In genomic region chr5:71095725-71096607, GRCm38 (mm10) we compare ENCODE assay signal across 8 mouse cellular contexts. TPM values are rescaled to one million over a fixed set of nuclear protein-coding genes. Genes with fewer than 3 reads are reported as not detected.
DNase-seq lines count a peak whose midpoint lies in the region; ATAC-seq and TF ChIP-seq lines count a peak whose summit lies in the region.

Gene Gabra2 (minus strand): TSS chr5:71095849.

- H3K9ac ChIP-seq in hindbrain, embryonic 12.5 days = peak within 1 kb of the TSS; percentile 79
- peak within 1 kb of the TSS; percentile 87 for H3K9ac ChIP-seq in midbrain, embryonic 15.5 days

- H3K4me2 ChIP-seq in hindbrain, embryonic 12.5 days (replicated peaks) = peak within 1 kb of the TSS; percentile 89
- H3K4me2 ChIP-seq in midbrain, embryonic 15.5 days = peak within 1 kb of the TSS; percentile 66

- peak; percentile 75 for DNase-seq in heart, embryonic 10.5 days (ENCODE audit: low spot score)
- no peak for DNase-seq in heart, adult 18-20 months
- peak; percentile 46 for DNase-seq in R1 (ENCODE audit: low read depth, low spot score)
- DNase-seq in embryo, embryonic 11.5 days (ENCODE audit: low read depth, low spot score) = peak; percentile 24
- DNase-seq in left cerebral cortex, adult 2 months (ENCODE audit: extremely low spot score in 1 of 2, low spot score in 2 of 2) = peak; percentile 79 to 81

- no peaks in the 10 kb centered on the region for H3K9me3 ChIP-seq in heart, embryonic 10.5 days
- H3K9me3 ChIP-seq in hindbrain, embryonic 12.5 days (replicated peaks) = no peaks in the 10 kb centered on the region
- no peaks in the 10 kb centered on the region for H3K9me3 ChIP-seq in midbrain, embryonic 15.5 days

- H3K36me3 ChIP-seq in heart, embryonic 10.5 days = no peaks in the 10 kb centered on the region
- H3K36me3 ChIP-seq in hindbrain, embryonic 12.5 days = no peaks in the 10 kb centered on the region
- H3K36me3 ChIP-seq in midbrain, embryonic 15.5 days (replicated peaks) = no peaks in the 10 kb centered on the region

- H3K27me3 ChIP-seq in heart, embryonic 10.5 days (ENCODE audit: insufficient read depth, poor library complexity, severe bottlenecking) = peaks cover 22% of the 10 kb centered on the region; the same call in 1 of the 2 replicates
- H3K27me3 ChIP-seq in hindbrain, embryonic 12.5 days = no peaks in the 10 kb centered on the region
- no peaks in the 10 kb centered on the region; the same call in 1 of the 2 replicates for H3K27me3 ChIP-seq in midbrain, embryonic 15.5 days (replicated peaks)

- peak; percentile 92 for ATAC-seq in hindbrain, embryonic 12.5 days (ENCODE audit: low FRiP score)
- peak; percentile 93 for ATAC-seq in midbrain, embryonic 15.5 days (replicated peaks)
- ATAC-seq in erythroid progenitor cell, adult 5-6 weeks (replicated peaks; ENCODE audit: low FRiP score, poor library complexity, severe bottlenecking) = no peak

- peak within 1 kb of the TSS; percentile 56; the same call in 1 of the 2 replicates for H3K27ac ChIP-seq in heart, embryonic 10.5 days
- H3K27ac ChIP-seq in hindbrain, embryonic 12.5 days = peak within 1 kb of the TSS; percentile 81
- H3K27ac ChIP-seq in left cerebral cortex, adult 2 months = peak within 1 kb of the TSS; percentile 95
- H3K27ac ChIP-seq in midbrain, embryonic 15.5 days = peak within 1 kb of the TSS; percentile 95

- H3K4me3 ChIP-seq in heart, embryonic 10.5 days = peak within 1 kb of the TSS; percentile 75
- H3K4me3 ChIP-seq in hindbrain, embryonic 12.5 days = peak within 1 kb of the TSS; percentile 81
- H3K4me3 ChIP-seq in left cerebral cortex, adult 2 months = peak within 1 kb of the TSS; percentile 81
- peak within 1 kb of the TSS; percentile 80 for H3K4me3 ChIP-seq in midbrain, embryonic 15.5 days

- TF ChIP-seq CTCF in left cerebral cortex, adult 2 months (IDR thresholded peaks at IDR 0.05) = peak; percentile 21

- WGBS in heart, embryonic 10.5 days = 1% methylated on average over 45 of the region's 55 CpGs
- 1% methylated on average over 42 of the region's 55 CpGs for WGBS in hindbrain, embryonic 12.5 days
- whole genome bisulfite sequencing in midbrain, embryonic 15.5 days = under 1% methylated on average over 54 of the region's 55 CpGs

- intact Hi-C loops in left cerebral cortex, adult 2 months (cut with DNase I) = loop anchor here (2.0 to 10.0 kb wide), 4 partner anchors 37 to 841 kb away; partner anchors contain the start of gene Gabrg1

- H3K4me1 ChIP-seq in heart, embryonic 10.5 days = peaks cover 10% of the 10 kb centered on the region; the same call in 1 of the 2 replicates
- H3K4me1 ChIP-seq in hindbrain, embryonic 12.5 days = no peaks in the 10 kb centered on the region
- peaks cover 13% of the 10 kb centered on the region for H3K4me1 ChIP-seq in midbrain, embryonic 15.5 days

RNA-seq across cellular contexts. Expression of gene Gabra2, which starts in this region (rescaled TPM):
- polyA plus RNA-seq in heart, embryonic 10.5 days (2016; fragmentation: Nextera tagmentation; extraction: Ambion mirVana) = 0.15 and 0.73 TPM in 2 replicates
- not detected for total RNA-seq in heart, adult 18-20 months (2021)
- 10.6 and 11.3 TPM in 2 replicates for polyA plus RNA-seq in hindbrain, embryonic 12.5 days (2016; fragmentation: Nextera tagmentation; extraction: Ambion mirVana)
- 10 to 100 TPM; 91.3 to 96.7 TPM for total RNA-seq in left cerebral cortex, adult 2 months (2021)
- 54.0 and 65.6 TPM in 2 replicates for polyA plus RNA-seq in midbrain, embryonic 15.5 days (2015; fragmentation: Nextera tagmentation; extraction: Ambion mirVana)
- total RNA-seq in erythroid progenitor cell, adult 5-6 weeks (2015; ENCODE audit: low replicate concordance) = not detected in 2 replicates
- total RNA-seq in erythroid progenitor cell, adult 5-6 weeks (2017; ENCODE audit: low replicate concordance) = not detected in 2 replicates

Comparison
In these comparisons a context has a peak if more than half of its experiments do, and no peak if none do; other contexts are left out.
1. RNA of gene Gabra2 (total RNA-seq): 91.3 to 96.7 TPM in left cerebral cortex, adult 2 months; not detected in heart, adult 18-20 months and not detected in erythroid progenitor cell, adult 5-6 weeks; every median in the first group is over 10 times any median in the second.
2. Peak in DNase-seq, H3K4me3 ChIP-seq and H3K27ac ChIP-seq in heart, embryonic 10.5 days; RNA of the gene not detected or under 1 TPM.
3. DNase-seq: peak in R1 (single experiment), embryo, embryonic 11.5 days (single experiment) and left cerebral cortex, adult 2 months (2 of 2); none in heart, adult 18-20 months (0 of 2).
4. Peak in every context shown above with its lines, with median percentiles within 50 percentile points of each other: H3K27ac ChIP-seq and H3K4me3 ChIP-seq.